15 mouse cellular contexts compared by ENCODE assay signal in the genomic region with DNA sequence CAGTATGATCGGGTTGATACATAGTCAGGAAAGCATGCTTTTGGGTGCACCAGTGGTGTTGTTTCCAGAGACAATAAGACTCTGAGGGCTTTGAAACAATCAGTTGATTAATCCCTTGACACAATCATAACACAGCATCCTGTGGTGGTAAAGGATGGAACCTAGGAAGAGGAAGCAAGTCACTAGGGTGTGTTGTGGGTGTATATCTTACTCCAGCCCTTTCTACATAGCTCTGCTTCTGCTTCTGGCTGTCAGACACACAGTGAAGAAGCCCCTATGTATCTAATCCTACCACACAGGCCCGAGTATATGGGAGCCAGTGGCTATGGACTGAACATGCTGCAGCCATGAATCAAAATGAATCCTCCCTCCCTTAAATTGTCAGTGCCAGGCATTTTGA.
"Had no signal": no experiment of that assay in that cellular context is flagged by ENCODE, and none has a peak within 500 bp of the region (broad histone marks: within the 10 kb centered on the region; RNA-seq: fewer than 3 reads in every experiment).

No protein-coding gene starts in this region.

- ATAC-seq: midbrain, embryonic 16.5 days had no signal

- H3K9me3 ChIP-seq: midbrain, embryonic 10.5 days; midbrain, embryonic 12.5 days; neural tube, embryonic 12.5 days; stomach, embryonic 15.5 days had no signal

- H3K4me1 ChIP-seq: midbrain, embryonic 10.5 days; midbrain, embryonic 12.5 days; neural tube, embryonic 12.5 days; stomach, embryonic 15.5 days had no signal

- H3K4me2 ChIP-seq: lung, embryonic 14.5 days; midbrain, embryonic 12.5 days; neural tube, embryonic 12.5 days; stomach, embryonic 15.5 days had no signal

- H3K9ac ChIP-seq: lung, embryonic 14.5 days; midbrain, embryonic 12.5 days; neural tube, embryonic 12.5 days; stomach, embryonic 15.5 days had no signal

- H3K4me3 ChIP-seq: midbrain, embryonic 10.5 days; midbrain, embryonic 12.5 days; neural tube, embryonic 12.5 days; stomach, embryonic 15.5 days had no signal

- H3K36me3 ChIP-seq: midbrain, embryonic 10.5 days; midbrain, embryonic 12.5 days; neural tube, embryonic 12.5 days; stomach, embryonic 15.5 days had no signal

- DNase-seq: lung, adult 18-20 months; lung, embryonic 14.5 days; lung, postnatal 10 days; lung, postnatal 4 days; midbrain, embryonic 14.5 days; right cerebral cortex, postnatal 14 days; thymus, adult 2 months; thymus, postnatal 25 days; thymus, postnatal 4 days had no signal

- H3K27ac ChIP-seq: midbrain, embryonic 10.5 days; midbrain, embryonic 12.5 days; neural tube, embryonic 12.5 days; stomach, embryonic 15.5 days; stomach, postnatal 0 days had no signal

- H3K27me3 ChIP-seq: midbrain, embryonic 12.5 days; neural tube, embryonic 12.5 days; stomach, embryonic 15.5 days had no signal
